Mouse (Mus musculus) limb, embryonic 14.5 days (tissue): ENCODE data around the gene Kctd8. TPM values are rescaled to one million over a fixed set of nuclear protein-coding genes. Genes with fewer than 3 reads are reported as not detected.
"Not testable (repeated sequence)": the region's sequence is repeated elsewhere in the genome, so short reads cannot be mapped to it uniquely, and the experiment has no call there.

ENCODE experiments used
- ATAC-seq: fragments of 200-750 bp; cut with Nextera tagmentation; 2 replicates; pipeline ENCODE4 v1.8.0; 2017; ENCODE audit warnings: low read depth, moderate number of reproducible peaks, moderate TSS enrichment; ENCODE audit not compliant: low FRiP score
- DNase-seq: peaks from one replicate; pipeline ENCODE4 v3.0.0-alpha.2; 2015; ENCODE audit warnings: low spot score
- H3K27ac ChIP-seq: fragments of 300-500 bp; sonication (generic); replicated peaks from 2 replicates; pipeline ENCODE4 v1.5.1; 2014; ENCODE audit warnings: low read depth, mild to moderate bottlenecking, low read length, moderate library complexity, mixed read lengths
- H3K27me3 ChIP-seq: fragments of 300-500 bp; sonication (generic); 2 replicates; pipeline ENCODE4 v1.6.1; 2014; ENCODE audit warnings: low read length, mixed read lengths; ENCODE audit not compliant: control insufficient read depth, insufficient read depth
- H3K36me3 ChIP-seq: fragments of 300-500 bp; sonication (generic); 2 replicates; pipeline ENCODE4 v1.6.1; 2014; ENCODE audit warnings: mild to moderate bottlenecking, low read length, moderate library complexity, mixed read lengths; ENCODE audit not compliant: control insufficient read depth, insufficient read depth
- H3K4me1 ChIP-seq: fragments of 300-500 bp; sonication (generic); 2 replicates; pipeline ENCODE4 v1.6.1; 2014; ENCODE audit warnings: antibody characterized with exemption, low read length, mixed read lengths; ENCODE audit not compliant: control insufficient read depth, insufficient read depth
- H3K4me2 ChIP-seq: fragments of 300-500 bp; sonication (generic); replicated peaks from 2 replicates; pipeline ENCODE4 v1.6.1; 2014; ENCODE audit warnings: low read depth, mild to moderate bottlenecking, low read length, moderate library complexity; ENCODE audit not compliant: severe bottlenecking
- H3K4me3 ChIP-seq: fragments of 300-500 bp; sonication (generic); replicated peaks from 2 replicates; pipeline ENCODE4 v1.5.1; 2014; ENCODE audit warnings: low read length
- H3K9ac ChIP-seq: fragments of 300-500 bp; sonication (generic); 2 replicates; pipeline ENCODE4 v1.6.1; 2014; ENCODE audit warnings: mild to moderate bottlenecking, low read depth, low read length, moderate library complexity; ENCODE audit not compliant: severe bottlenecking
- H3K9me3 ChIP-seq: fragments of 300-500 bp; sonication (generic); 2 replicates; pipeline ENCODE4 v1.6.1; 2016; ENCODE audit warnings: low read length; ENCODE audit not compliant: control insufficient read depth
- POLR2A ChIP-seq: fragments of 200-500 bp; IDR thresholded peaks from 2 replicates; pipeline ENCODE4 v1.8.0; 2012; ENCODE audit warnings: inconsistent platforms, mild to moderate bottlenecking, moderate library complexity, borderline replicate concordance; ENCODE audit not compliant: insufficient read depth, insufficient read length; ENCODE audit errors: extremely low read depth
- WGBS: fragments of 180-500 bp; shearing (Covaris S2); extraction: QIAGEN DNeasy Blood & Tissue Kit; methylation state at CpG from one replicate; pipeline ENCODE4 v1.1.7; 2014; 5-methylcytosine and 5-hydroxymethylcytosine counted together
- polyA plus RNA-seq, 2 experiments: library from polyadenylated mRNA; depleted of rRNA in 1 of 2; stranded (reverse) in 1 of 2; unstranded in 1 of 2; fragments of >200 nt; fragmentation: Nextera tagmentation in 1 of 2; extraction: Ambion mirVana in 1 of 2; gene quantifications; 2 replicates each; pipeline versions ENCODE4 v1.2.1 to v1.2.3; 2012 to 2014

The Kctd8 gene
- polyA plus RNA-seq, 2 experiments: 1.2 to 1.4 TPM

GRCm38 (mm10) chr5:69292353-69292752, 49.1 kb downstream of the Kctd8 start:
- WGBS: 76% methylated on average over 6 of the region's 6 CpGs
- ATAC-seq: no peak

GRCm38 (mm10) chr5:69284359-69284758, 57.1 kb downstream of the Kctd8 start:
- WGBS: 66% methylated on average over 6 of the region's 6 CpGs
- Histone ChIP-seq H3K36me3 (no peaks in the 10 kb centered on the region), H3K4me1 (no peaks in the 10 kb centered on the region), H3K27me3 (no peaks in the 10 kb centered on the region), H3K9ac (no peak overlapping the region), H3K4me2 (no peak overlapping the region), H3K9me3 (no peaks in the 10 kb centered on the region), H3K27ac (no peak overlapping the region), H3K4me3 (no peak overlapping the region)
- no peak for TF ChIP-seq POLR2A
- DNase-seq: no peak
- ATAC-seq: no peak

More at GRCm38 (mm10) chr5:69292353-69292752, 49.1 kb downstream of the Kctd8 start:
- no peaks in the 10 kb centered on the region for H3K36me3 ChIP-seq
- no peaks in the 10 kb centered on the region for H3K4me1 ChIP-seq
- no peaks in the 10 kb centered on the region for H3K9me3 ChIP-seq
- no peaks in the 10 kb centered on the region for H3K27me3 ChIP-seq
- no peak overlapping the region for H3K4me3 ChIP-seq
- H3K27ac ChIP-seq: no peak overlapping the region
- H3K4me2 ChIP-seq: no peak overlapping the region
- DNase-seq: no peak
- TF ChIP-seq POLR2A: no peak
- H3K9ac ChIP-seq: no peak overlapping the region

- no peaks in the 10 kb centered on the region for H3K4me1 ChIP-seq
- no peak overlapping the region for H3K4me3 ChIP-seq
- TF ChIP-seq POLR2A: no peak
- H3K4me2 ChIP-seq: no peak overlapping the region
- no peaks in the 10 kb centered on the region for H3K27me3 ChIP-seq
- H3K9ac ChIP-seq: no peak overlapping the region
- H3K9me3 ChIP-seq: no peaks in the 10 kb centered on the region
- DNase-seq: no peak
- H3K36me3 ChIP-seq: no peaks in the 10 kb centered on the region
- ATAC-seq: no peak
- no peak overlapping the region for H3K27ac ChIP-seq
- WGBS: 90% methylated on average over 2 of the region's 2 CpGs
Observed at GRCm38 (mm10) chr5:69252366-69252765, 89.1 kb downstream of the Kctd8 start.

GRCm38 (mm10) chr5:69241931-69242330, 99.5 kb downstream of the Kctd8 start:
- WGBS: 79% methylated on average over 1 of the region's 1 CpGs
- Histone ChIP-seq H3K4me3 (no peak overlapping the region), H3K9ac (no peak overlapping the region), H3K36me3 (no peaks in the 10 kb centered on the region), H3K9me3 (no peaks in the 10 kb centered on the region), H3K4me2 (no peak overlapping the region), H3K4me1 (no peaks in the 10 kb centered on the region), H3K27me3 (no peaks in the 10 kb centered on the region), H3K27ac (no peak overlapping the region)
- ATAC-seq: no peak
- no peak for TF ChIP-seq POLR2A
- DNase-seq: no peak

GRCm38 (mm10) chr5:69233560-69233959, 107.9 kb downstream of the Kctd8 start:
- TF ChIP-seq POLR2A: no peak
- Histone ChIP-seq H3K4me3 (no peak overlapping the region), H3K36me3 (no peaks in the 10 kb centered on the region), H3K27me3 (no peaks in the 10 kb centered on the region), H3K4me1 (no peaks in the 10 kb centered on the region), H3K27ac (no peak overlapping the region), H3K9me3 (no peaks in the 10 kb centered on the region), H3K4me2 (no peak overlapping the region), H3K9ac (no peak overlapping the region)
- DNase-seq: no peak
- 63% methylated on average over 4 of the region's 4 CpGs for WGBS
- no peak for ATAC-seq

- not testable (repeated sequence) for H3K36me3 ChIP-seq, H3K4me2 ChIP-seq, H3K27me3 ChIP-seq, H3K27ac ChIP-seq, H3K9ac ChIP-seq, H3K9me3 ChIP-seq, ATAC-seq, H3K4me1 ChIP-seq, H3K4me3 ChIP-seq, DNase-seq
- WGBS: 94% methylated on average over 1 of the region's 1 CpGs
Observed at GRCm38 (mm10) chr5:69231649-69232048, 109.8 kb downstream of the Kctd8 start.
